Mouse (Mus musculus) right cerebral cortex, postnatal 4 days (tissue): ENCODE data around the gene Bicdl1.

Experiments used
- DNase-seq: peaks from one replicate; pipeline ENCODE4 v3.0.0-alpha.2; 2022

The Bicdl1 gene

GRCm38 (mm10) chr5:115666366-115667065 lies 64.9 kb downstream of the Bicdl1 start:
- DNase-seq, result no peak

DNA sequence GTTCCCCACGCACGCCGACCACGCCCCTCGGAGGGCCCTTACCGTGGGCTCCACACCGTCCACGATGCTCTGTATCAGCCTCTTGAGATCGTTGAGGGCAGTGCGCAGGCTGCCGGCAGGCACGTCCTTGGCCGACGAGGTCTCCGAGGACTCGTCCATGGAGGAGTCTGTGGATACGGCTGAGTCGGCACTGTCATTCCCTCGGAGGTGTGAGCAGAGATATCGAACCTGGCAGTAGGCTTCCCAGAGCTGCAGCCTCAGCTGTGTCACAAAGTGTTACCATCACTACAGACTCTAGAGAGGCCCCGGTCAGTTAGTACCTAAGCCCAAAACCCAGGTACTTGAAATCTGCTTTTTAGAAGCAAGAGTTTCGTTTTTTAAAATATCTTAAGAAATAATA lies 68.8 kb downstream of the Bicdl1 start:
- no peak for DNase-seq

GRCm38 (mm10) chr5:115658352-115658751 lies 73.1 kb downstream of the Bicdl1 start:
- no peak for DNase-seq

DNA sequence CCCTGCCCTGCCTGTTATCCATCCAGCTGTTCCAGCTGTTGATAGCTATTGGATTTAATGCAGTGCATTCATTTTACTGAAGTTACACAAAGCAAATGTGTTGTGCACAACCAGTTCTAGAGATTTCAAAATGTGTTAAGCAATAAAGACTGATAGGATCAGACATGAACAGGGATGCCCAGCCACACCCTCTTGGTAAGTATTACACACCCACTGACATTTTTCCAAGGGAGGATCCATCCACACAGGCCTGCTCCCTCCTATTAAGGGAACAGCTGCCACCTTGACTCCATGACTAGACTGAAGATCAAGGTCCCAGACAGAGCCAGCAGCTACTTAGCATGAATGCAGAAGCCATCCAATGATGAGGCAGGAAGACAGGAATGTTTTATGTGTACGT lies 74.2 kb downstream of the Bicdl1 start:
- DNase-seq, result no peak

DNA sequence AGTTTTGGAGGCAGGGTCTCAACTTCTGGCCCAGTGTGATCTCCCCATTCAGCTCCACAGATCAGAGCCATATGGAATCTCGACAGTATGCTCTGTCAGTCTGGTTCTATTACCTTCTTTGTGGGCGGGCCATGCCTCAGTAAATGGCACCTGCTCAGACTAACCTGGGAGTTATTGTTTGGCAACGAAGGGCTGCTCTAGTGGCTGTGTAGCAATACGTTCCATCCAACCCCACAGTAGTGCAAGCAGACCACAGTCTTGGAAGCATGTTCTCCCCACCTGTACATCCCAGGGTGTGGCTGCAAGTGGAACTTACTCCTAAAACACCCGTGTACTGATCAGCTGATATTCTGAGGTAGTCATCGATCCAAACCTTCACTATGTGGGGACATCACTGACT lies 74.7 kb downstream of the Bicdl1 start:
- DNase-seq, result no peak

- DNase-seq, result no peak
Observed at GRCm38 (mm10) chr5:115653776-115654175, 77.6 kb downstream of the Bicdl1 start.

DNA sequence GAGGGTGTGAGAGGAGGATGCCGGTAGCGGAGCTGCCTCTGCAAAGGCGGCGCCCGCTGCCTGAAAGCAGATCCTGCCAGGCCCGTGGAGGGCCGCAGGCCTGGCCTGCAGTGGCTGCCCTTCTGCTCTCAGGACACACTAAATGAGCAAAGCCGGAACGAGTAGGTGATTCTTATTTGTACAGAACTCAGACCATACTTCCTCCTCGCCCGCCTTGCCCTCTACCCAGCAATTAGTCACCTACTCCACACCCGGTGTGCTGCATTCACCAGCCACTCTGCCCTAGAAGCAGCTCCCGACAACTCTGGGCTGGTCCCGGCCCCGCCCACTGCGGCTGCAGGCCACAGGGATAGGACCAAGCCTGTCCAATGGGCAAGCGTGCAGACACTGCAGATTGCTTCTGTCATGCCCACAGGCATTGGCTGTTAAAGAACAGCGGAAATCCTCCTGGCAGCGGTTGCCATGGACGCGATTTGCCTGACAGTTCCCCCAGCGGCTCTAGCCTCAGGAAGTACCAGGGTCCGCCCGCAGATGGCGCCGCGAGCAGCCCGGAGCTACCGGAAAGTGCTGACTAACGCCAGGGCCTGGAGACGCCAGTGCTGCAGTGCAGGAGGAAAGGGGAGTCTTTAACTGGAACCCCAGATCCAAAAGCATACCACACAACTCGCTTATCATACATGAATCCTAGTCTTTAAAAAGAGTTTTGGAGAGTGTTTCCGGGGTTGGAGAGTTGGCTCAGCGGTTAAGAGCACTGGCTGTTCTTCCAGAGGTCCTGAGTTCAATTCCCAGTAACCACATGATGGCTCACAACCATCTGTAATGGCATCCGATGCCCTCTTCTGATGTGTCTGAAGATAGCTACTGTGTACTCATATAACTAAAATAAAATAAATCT lies 78.5 kb downstream of the Bicdl1 start:
- DNase-seq, result peak; percentile 100

DNA sequence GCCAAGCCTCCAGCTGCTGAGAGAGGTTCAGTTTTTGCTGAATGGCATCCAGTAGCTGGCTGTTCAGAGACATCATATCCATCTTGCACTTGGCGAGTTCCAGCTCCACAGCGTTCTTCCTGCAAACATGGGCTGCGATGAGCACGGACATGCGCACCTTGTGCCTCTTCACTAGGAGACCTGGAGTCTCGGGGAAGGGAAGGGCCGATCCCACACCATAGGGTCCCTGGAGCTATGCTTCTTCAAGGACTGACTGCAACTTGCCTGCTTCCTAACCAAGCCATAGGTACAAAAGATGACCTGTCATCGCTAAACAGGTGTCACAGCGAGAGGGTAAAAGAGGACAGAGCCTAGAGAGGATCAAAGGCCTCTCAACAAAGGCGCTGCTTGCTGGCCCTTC lies 79.6 kb downstream of the Bicdl1 start:
- no peak for DNase-seq

- DNase-seq, result no peak
Observed at GRCm38 (mm10) chr5:115650885-115651284, 80.5 kb downstream of the Bicdl1 start.

- DNase-seq, result no peak
Observed at GRCm38 (mm10) chr5:115649699-115650098, 81.7 kb downstream of the Bicdl1 start.

GRCm38 (mm10) chr5:115648876-115649275 lies 82.5 kb downstream of the Bicdl1 start:
- no peak for DNase-seq

DNA sequence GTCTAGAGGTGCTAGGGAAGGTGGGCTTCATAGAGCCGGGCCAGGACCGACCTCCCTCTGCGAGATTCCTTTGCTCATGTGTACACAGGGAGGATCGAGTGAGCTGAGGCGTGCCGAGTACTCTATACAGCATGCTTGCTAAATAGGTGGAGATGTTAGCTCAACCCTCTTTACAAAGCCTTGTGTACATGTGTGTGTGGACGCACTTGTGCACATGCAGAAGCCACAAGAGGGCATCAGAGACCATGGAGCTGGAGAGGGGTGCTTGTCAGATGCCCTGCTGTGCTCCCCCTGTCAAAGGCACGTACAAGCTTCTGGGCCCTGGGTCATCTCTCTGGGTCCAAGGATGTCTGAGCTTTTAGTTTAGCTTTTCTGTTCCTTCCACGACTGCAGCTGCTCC lies 87.2 kb downstream of the Bicdl1 start:
- DNase-seq, result no peak

DNA sequence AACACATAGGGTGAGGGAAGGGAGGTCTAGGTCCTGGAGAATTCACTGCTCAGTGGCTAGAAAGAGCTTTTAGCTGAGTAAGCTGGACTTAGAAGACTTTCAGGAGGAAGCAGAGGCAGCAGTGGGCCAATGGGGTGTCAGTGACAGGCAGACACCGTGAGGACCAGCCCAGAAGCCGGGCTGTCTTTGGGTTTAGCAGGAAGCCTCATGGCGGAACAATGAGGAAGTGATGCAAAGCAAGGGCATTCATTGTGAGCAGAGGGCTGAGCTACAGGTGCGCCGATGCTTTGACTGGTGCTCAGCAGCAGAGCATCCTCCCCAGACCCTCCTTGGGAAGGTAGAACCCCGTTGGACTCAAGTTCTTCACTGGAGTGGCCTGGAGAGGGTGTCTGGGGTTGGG lies 95.9 kb downstream of the Bicdl1 start:
- no peak for DNase-seq

- no peak for DNase-seq
Observed at GRCm38 (mm10) chr5:115634046-115634445, 97.4 kb downstream of the Bicdl1 start.

DNA sequence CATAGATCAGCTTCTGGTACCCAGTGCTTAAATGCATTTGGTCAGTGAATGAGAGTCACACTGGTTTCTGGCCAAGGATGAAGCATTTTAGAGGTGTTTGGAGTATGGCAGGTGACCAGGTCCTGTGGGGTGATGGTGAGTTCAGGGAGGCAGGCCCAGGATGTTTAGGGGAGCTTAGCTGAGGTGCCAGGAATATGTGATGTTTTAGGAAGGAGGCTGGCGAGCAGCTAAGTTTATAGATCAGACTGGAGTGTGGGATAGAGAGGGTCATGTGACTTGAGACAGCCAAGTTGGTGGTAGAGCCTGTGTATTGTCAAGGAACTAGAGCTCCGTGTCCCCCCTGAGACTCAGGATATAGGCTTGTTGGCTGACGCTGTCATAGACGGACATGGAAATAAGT lies 98.4 kb downstream of the Bicdl1 start:
- DNase-seq, result no peak

DNA sequence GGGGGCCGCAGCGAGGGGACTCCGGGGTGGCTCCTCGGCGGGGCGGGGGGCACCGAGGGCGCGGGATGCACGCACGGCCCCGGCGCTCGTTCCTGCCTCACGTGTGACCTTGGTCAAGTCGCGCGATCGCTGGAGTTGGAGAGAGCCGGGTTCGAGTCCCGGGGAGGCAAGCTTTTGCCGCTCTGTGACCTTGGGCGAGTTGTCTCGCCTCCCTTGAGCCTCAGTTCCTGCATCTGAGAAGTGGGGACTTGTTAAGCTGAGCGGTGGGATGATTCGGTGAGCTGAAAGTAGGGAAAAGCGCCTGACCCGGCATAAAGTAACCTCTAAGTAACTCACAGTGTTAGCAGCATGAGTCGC lies 99.1 kb downstream of the Bicdl1 start:
- DNase-seq, result peak; percentile 38

GRCm38 (mm10) chr5:115631505-115632357 lies 99.7 kb downstream of the Bicdl1 start, which contains the start of gene Rab35:
Rab35 (plus strand) TSS chr5:115631908.
- DNase-seq, result peak; percentile 92

DNA sequence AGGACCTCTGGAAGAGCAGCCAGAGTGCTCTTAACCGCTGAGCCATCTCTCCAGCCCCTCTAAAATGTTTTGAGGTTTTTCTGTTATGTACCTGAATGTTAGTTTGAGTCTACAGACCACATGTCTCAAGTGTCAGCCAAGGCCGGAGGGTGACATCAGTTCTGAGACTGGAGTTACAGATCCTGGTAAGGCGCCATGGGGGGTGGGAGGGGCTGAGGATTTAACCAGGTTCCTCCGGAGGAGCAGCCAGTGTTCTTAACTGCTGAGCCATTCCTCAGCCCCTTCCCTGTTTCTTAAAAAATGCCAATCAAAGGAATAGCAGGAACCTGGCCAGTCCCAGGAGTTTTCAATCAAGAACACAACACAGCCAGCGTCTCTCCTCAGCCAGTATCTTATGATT lies 101.1 kb downstream of the Bicdl1 start:
- no peak for DNase-seq

DNA sequence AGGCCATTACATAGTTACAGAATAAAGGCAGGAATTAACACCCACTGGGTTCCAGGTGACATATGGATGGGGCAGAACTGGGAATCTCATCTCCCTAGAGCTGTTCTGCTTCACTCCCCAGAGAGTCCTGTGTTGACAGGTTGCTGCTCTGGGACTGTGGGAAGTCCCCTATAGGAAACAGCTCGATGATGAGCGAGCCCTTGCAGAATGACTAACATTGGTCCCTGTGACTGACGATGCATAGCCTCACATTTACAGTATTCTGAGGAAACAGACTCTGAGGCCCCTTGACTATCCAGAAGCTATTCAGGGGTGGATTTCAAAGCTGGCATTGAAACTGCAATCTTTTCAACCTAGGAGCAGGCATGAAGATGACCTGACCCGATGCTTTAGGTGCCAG lies 101.7 kb downstream of the Bicdl1 start:
- DNase-seq, result no peak

- DNase-seq, result no peak
Observed at GRCm38 (mm10) chr5:115628083-115628482, 103.3 kb downstream of the Bicdl1 start.

DNA sequence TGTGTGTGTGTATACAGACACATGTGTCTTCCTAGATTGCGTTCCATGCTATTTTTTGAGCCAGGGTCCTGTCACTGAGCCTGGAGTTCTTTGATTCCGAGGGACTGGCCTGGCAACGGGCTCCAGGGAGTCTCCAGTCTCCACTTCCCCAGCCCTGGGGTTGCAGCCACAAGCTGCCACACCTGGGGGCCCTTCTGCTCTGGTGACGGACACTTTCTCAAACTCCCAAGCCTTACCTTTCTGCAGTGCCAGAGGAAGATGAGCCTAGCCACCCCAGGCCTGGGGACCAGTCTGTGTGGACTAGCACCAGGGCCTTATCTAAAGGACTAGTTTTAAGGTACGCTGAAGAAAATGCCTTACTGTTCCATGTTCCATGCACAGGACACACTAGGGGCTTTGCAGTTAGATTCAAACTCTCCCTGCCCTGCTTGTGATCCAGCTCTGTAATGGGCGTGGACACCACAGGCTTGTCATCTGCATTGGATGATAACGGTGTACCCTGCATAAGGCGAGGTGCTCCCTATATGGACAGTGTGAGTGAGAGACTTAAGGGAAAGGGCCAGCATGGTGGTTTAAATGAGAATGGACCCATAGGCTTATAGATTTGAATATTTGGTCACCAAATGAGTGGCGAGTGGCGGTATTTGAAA lies 105.1 kb downstream of the Bicdl1 start:
- DNase-seq, result no peak

DNA sequence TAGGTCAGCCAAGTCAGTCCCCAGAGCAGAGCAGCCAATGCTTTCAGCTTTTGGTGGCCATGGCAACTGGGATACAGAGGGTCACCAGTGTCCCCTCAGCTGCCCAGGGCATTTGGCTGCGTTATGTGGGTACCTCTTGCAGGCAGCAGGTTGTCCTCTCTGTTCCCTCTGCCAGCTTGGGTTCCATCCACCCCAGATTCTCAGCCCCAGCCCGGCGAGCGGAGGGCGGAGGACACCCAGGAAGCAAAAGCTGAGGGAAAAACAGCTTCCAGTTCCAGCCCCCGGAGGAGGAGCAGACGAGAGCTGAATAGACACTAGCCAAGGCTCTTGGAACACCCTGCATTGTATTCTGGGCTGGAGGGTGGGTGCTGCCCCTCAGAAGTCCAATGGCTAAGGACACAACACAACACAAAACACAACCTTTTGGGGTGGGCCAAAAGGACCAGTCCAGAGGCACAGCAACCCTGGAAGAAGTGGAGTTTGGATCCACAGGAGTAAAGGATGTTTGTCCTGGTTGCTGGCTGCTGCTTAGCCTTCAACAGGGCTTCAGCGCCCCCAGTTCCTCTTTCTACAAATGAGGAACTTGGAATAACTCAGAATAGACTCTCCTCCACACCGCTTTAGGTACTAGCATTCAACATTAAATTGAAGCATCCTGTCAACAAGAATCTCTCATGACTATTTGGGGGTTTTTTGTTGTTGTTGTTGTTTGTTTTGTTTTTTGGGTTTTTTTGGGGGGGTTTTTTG lies 107.6 kb downstream of the Bicdl1 start:
- no peak for DNase-seq
